Mouse (Mus musculus) ovary, postnatal 10 days (tissue): Measurements from ENCODE around the gene 1520401A03Rik.

Source experiments
- DNase-seq: peaks from one replicate; pipeline ENCODE4 v3.0.0; 2022; ENCODE audit warnings: low spot score

Gene 1520401A03Rik

DNA sequence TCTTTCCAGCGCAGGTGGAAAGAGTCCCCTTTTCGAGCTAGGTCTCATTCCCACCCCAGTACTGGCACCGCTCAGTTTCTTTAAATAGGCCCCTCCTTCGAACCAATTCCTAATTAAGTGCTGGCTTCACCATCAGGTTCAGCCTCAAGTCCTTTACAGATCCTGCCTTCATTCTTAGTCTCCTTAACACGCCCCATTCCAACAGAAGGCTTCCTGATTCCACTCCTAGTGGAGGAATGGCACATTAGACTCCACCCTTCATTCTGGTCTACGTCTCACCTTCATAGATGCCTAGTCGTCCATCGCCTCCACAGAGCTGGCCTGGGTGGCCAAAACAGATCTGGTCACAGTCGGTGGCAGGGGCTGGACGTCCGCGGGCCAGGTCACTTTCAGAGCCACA is 20.4 kb upstream of the 1520401A03Rik start:
- no peak for DNase-seq

DNA sequence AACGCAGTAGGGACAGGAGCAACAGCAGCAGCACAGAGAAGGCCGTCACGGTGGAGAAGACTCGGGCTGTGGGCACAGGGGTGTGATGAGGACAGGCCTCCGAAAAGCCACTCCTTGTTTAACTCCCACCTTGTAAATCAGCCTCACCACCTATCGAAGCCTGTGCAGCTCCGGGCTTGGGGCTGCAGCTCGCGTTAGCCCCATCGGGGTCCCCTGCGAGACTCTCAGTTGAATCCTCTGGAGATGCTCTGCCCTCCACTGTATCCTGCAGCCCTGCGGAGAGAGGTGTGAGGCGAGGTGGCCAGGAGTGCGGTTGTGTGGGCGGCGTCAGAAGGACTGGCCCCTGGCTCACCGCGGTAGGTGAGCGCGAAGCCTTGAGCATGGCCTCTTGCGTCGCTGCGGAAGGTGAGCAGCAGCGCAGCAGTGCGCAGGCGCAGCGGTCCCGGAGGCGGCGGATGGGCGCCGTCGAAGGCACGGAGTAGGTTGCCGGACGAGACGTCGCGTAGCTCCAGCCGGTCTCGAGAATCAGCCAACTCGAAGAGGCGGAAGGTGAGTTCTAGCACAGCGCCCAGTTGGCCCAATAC is 19.7 kb upstream of the 1520401A03Rik start:
- DNase-seq: no peak

- no peak for DNase-seq
These were observed 19.0 kb upstream of the 1520401A03Rik start for GRCm38 (mm10) chr17:23741359-23742209.

- DNase-seq: no peak
These were observed 18.0 kb upstream of the 1520401A03Rik start, which contains the start of gene Paqr4 for GRCm38 (mm10) chr17:23740598-23741021. Gene Paqr4 (minus strand): TSS chr17:23740867.

- DNase-seq: peak; percentile 79
These were observed 17.6 kb upstream of the 1520401A03Rik start for GRCm38 (mm10) chr17:23740136-23740584.

GRCm38 (mm10) chr17:23739202-23740135 is 16.9 kb upstream of the 1520401A03Rik start:
- DNase-seq: no peak

DNA sequence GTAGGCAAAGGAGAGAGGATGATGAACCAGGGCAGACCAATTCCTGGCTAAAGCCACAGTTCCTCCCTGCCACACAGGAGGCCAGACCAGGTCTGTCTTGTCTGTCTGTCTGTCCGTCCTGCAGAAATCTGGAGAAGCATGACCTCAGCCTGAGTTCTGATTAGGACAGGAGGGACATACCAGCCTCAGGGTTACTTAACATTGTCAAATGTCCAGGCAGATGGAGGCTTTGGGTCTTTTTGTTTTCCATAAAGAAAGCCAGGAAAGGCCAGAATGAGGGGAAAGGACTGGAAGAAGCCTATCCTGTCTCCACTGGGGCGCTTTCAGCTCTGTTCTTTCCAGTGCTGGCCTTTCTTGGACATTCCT is 16.2 kb upstream of the 1520401A03Rik start:
- DNase-seq: no peak

- no peak for DNase-seq
These were observed 15.2 kb upstream of the 1520401A03Rik start for GRCm38 (mm10) chr17:23737493-23738445.

DNA sequence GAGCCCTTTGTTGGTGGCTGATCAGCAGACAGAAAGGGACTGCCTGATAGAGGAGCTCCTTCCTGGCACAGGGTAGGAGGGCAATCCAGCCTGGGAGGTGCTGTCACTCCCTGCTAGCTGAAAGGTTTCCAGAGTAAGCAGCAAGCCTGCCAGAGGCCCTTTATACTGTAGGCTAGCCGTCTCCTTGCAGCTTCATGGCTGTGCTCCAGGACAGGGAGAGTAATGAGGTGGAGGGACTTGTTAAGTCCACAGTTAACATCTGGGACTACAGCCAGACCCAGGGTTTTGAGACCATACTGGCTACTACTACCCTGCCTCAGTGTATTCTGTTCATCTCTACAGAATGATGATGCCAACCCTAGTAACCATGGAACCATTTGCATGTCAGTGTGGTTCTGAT is 11.8 kb upstream of the 1520401A03Rik start:
- DNase-seq: no peak

DNA sequence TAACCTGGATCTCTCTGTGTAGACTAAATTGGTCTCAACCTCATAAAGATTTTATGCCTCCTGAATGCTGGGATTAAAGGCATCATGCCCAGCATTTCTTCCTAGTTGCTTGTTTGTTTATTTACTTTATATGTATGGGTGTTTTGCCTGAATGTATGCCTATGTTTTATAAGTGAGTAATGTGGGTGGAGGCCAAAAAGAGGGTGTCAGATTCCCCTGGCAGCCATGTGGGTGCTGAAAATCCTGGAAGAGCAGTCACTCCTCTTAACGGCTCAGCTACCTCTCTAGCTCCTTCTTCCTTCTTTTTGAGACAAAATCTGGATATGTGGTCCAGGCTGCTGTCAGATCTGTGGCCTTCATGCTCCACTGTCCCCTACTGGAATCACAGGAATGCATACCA is 7.9 kb upstream of the 1520401A03Rik start:
- no peak for DNase-seq

GRCm38 (mm10) chr17:23726758-23727142 is 4.2 kb upstream of the 1520401A03Rik start:
- peak; percentile 38 for DNase-seq

DNA sequence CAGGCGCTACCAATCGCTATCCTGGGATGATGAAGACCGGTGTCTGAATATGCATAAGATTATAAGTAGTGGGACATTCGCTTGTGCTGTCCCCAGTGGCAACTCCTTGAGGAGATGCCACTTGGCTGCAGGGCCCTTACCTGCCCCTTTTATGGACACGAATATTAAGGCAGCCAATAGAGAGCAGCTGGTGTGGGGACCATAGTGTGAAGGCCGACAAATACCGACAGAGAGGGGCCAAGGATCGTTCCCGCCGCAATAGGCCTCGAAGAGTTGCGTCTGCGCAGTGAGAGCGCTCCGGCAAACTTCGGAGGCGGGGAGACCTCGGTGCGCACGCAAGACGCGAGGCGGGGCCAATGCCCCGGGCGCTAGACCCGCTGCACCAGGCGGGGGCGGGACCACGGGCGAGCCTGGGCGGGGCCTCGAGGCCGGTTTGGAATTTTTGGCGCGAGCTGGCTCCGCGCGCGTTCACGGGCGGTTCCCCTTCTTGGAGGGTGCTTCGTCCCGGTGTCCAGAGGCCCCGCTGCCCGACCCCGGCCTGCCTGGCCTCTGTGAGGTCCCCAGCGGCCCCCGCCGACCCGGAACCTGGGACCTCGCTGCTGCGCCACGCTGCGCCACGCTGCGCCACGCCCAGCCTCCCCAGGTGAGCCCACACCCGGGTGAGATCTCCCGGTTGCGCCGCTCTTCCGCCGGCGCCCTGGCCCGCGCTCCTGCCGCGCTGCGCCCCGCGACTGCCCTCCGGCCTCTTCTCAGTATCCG is 3.6 kb upstream of the 1520401A03Rik start, which contains the start of gene Pkmyt1:
Pkmyt1 (plus strand) TSS at position 338 of the 759 bp plus-strand sequence.
- DNase-seq: peak; percentile 94

DNA sequence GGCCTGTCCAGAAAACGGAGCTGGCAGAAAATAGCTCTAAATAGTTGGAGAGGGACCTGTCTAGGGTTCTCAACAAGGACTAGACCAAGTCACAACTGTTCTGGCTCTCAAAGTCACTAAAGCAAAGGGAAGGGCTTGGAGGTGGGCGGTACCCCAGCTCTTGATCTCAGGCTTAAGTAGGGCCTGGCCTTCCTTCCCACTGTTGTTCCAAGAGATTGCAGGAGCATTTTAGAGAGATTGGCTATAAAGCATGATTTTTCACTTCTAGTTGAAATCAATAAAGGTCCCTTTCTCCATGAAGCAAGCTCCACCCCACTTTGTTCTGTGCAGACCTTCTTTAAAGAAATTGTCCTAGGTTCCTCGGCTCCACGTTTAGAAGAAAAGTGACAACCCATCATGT is 2.9 kb upstream of the 1520401A03Rik start:
- DNase-seq: no peak

DNA sequence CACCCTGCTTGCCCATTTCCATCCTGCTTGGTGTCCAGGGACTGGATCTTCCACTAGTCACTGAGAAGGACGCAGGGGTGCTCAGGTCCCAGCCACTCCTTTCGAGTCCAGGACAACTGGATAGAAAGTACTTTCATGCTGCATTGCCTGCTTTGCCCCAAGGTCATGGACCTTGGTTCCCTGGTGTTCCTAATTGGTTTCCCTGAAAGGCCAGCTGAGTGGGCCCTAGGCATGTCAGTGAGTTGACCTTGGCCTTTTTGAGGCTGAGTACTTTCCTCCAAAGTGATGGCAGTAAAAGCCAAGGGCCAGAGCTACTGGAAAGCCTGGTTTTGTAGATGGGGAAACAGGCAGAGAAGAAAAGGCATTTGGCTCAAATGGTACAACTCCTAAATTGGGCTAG is 697 bp downstream of the 1520401A03Rik start:
- no peak for DNase-seq

- DNase-seq: no peak
These were observed 3.1 kb downstream of the 1520401A03Rik start for GRCm38 (mm10) chr17:23719455-23719854.

GRCm38 (mm10) chr17:23717003-23717402 is 5.6 kb downstream of the 1520401A03Rik start:
- DNase-seq: no peak

GRCm38 (mm10) chr17:23706212-23706611 is 16.4 kb downstream of the 1520401A03Rik start:
- peak; percentile 35 for DNase-seq

DNA sequence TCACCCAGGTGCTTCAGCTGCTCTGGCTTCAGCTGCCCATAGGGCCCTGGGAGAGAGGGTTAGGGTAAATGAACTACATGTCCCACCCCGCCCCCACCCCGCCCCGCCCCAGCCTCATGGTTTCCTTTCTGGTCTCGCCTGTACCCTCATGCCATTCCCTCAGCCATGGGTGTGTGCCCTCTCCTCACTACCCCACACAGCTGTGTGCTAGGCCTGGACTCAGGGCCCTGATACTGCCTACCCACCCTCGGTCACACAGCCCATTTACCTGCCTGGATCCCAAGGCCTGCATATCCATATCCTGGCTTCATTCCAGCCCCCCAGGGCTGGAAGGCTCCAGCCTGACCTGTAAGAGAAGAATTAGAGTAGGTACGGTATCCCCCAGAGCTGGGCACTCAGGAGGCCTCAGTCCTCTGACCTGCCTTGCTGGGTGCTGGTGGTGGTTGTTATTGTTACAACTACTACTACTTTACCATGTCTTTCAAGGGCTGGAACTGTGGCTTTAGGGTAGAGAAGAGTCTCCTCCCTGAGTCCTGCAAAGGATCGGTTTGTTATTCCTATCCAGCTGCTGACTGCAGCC is 17.0 kb downstream of the 1520401A03Rik start:
- no peak for DNase-seq

DNA sequence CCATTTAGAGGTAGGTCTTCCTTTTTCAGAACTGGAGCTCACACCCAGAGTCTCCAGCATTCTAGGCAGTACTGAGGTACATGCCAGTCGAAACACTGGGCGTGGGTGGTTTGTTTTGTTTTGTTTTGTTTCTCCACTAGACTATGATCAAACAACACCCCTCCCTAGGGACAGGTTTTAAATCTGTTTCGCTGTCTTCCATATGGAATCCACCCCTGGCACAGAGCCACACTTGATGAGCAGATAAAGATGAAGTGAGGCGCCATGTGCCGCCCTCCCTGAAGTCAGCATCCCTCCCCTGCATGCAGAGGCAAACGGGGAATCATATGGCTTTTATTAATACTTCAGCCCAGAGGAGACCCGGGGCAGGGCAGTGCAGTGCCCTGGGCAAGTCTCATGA is 17.8 kb downstream of the 1520401A03Rik start:
- no peak for DNase-seq

- DNase-seq: no peak
These were observed 19.3 kb downstream of the 1520401A03Rik start for GRCm38 (mm10) chr17:23703301-23703700.
